7 mouse cellular contexts compared by ENCODE assay signal in genomic region chr9:110857781-110858472, GRCm38 (mm10). TPM values are rescaled to one million over a fixed set of nuclear protein-coding genes. Genes with fewer than 3 reads are reported as not detected.
A peak's percentile ranks its signal among the peaks of the same experiment; 100 is the strongest.
DNase-seq lines count a peak whose midpoint lies in the region; ATAC-seq and TF ChIP-seq lines count a peak whose summit lies in the region.

TSS of gene Prss50 (plus strand) at chr9:110857967.

- no peaks in the 10 kb centered on the region for H3K36me3 ChIP-seq in ES-Bruce4 (ENCODE audit: control insufficient read depth, insufficient read depth, low read length, poor library complexity, severe bottlenecking)
- H3K36me3 ChIP-seq in forebrain, embryonic 16.5 days (ENCODE audit: control insufficient read depth, insufficient read depth): no peaks in the 10 kb centered on the region
- no peaks in the 10 kb centered on the region for H3K36me3 ChIP-seq in liver, embryonic 13.5 days
- no peaks in the 10 kb centered on the region for H3K36me3 ChIP-seq in stomach, embryonic 16.5 days (ENCODE audit: control insufficient read depth, insufficient read depth, low read length)

- H3K4me2 ChIP-seq in forebrain, embryonic 16.5 days (ENCODE audit: low read length): peak within 1 kb of the TSS; percentile 47
- H3K4me2 ChIP-seq in liver, embryonic 13.5 days: peak within 1 kb of the TSS; percentile 86
- peak within 1 kb of the TSS; percentile 46 for H3K4me2 ChIP-seq in stomach, embryonic 16.5 days (ENCODE audit: low read depth, low read length)

- DNase-seq in CD8-positive naive resting alpha-beta T cell, adult 2 months (ENCODE audit: low read depth in 2 of 2, low spot score in 2 of 2): peak; percentile 28 to 50
- DNase-seq in liver, embryonic 13.5 days: peak; percentile 42
- DNase-seq in layer of hippocampus, postnatal 36 days: no peak
- DNase-seq in spleen, postnatal 36 days (ENCODE audit: low spot score in 2 of 2): no peak

- ATAC-seq in forebrain, embryonic 16.5 days: no peak
- ATAC-seq in liver, embryonic 13.5 days (ENCODE audit: low read depth): peak; percentile 11; the same call in 1 of the 2 replicates
- ATAC-seq in stomach, embryonic 16.5 days (ENCODE audit: insufficient read depth, low FRiP score): 0 out of 2 replicates have a peak, but pooled peaks have one; percentile 17

- H3K4me3 ChIP-seq in ES-Bruce4 (ENCODE audit: low read depth, low read length): peak within 1 kb of the TSS; percentile 60
- peak within 1 kb of the TSS; percentile 25 for H3K4me3 ChIP-seq in forebrain, embryonic 16.5 days (replicated peaks; ENCODE audit: low read length)
- peak within 1 kb of the TSS; percentile 67 for H3K4me3 ChIP-seq in liver, embryonic 13.5 days (replicated peaks)
- H3K4me3 ChIP-seq in stomach, embryonic 16.5 days (replicated peaks; ENCODE audit: low read length): peak within 1 kb of the TSS; percentile 32

- 6% methylated on average over 48 of the region's 50 CpGs for WGBS in forebrain, embryonic 16.5 days
- WGBS in liver, embryonic 13.5 days (ENCODE audit: insufficient replicate concordance): 9% methylated on average over 50 of the region's 50 CpGs
- 8% methylated on average over 49 of the region's 50 CpGs for WGBS in stomach, embryonic 16.5 days

- TF ChIP-seq CTCF in ES-Bruce4 (IDR thresholded peaks at IDR 0.05; ENCODE audit: low read depth, low read length): peak; percentile 88

- no peaks in the 10 kb centered on the region for H3K27me3 ChIP-seq in ES-Bruce4 (ENCODE audit: control insufficient read depth, insufficient read depth, low read length, poor library complexity, severe bottlenecking)
- H3K27me3 ChIP-seq in forebrain, embryonic 16.5 days (replicated peaks; ENCODE audit: control insufficient read depth, insufficient read depth, low read length): peaks cover 10% of the 10 kb centered on the region; the same call in 1 of the 2 replicates
- H3K27me3 ChIP-seq in liver, embryonic 13.5 days: peaks cover 5% of the 10 kb centered on the region; the same call in 1 of the 2 replicates
- peaks cover 2% of the 10 kb centered on the region; the same call in 1 of the 2 replicates for H3K27me3 ChIP-seq in stomach, embryonic 16.5 days (ENCODE audit: control insufficient read depth, insufficient read depth, low read length)

- H3K27ac ChIP-seq in ES-Bruce4 (ENCODE audit: insufficient read depth, low read length): no peak within 1 kb of the TSS
- H3K27ac ChIP-seq in forebrain, embryonic 16.5 days (ENCODE audit: low read length): no peak within 1 kb of the TSS
- peak within 1 kb of the TSS; percentile 91 for H3K27ac ChIP-seq in liver, embryonic 13.5 days
- no peak within 1 kb of the TSS for H3K27ac ChIP-seq in stomach, embryonic 16.5 days (ENCODE audit: low read length)

- peaks cover 6% of the 10 kb centered on the region for H3K4me1 ChIP-seq in ES-Bruce4 (ENCODE audit: control insufficient read depth, insufficient read depth, low read length)
- peaks cover 5% of the 10 kb centered on the region for H3K4me1 ChIP-seq in forebrain, embryonic 16.5 days (replicated peaks; ENCODE audit: control insufficient read depth, insufficient read depth, low read length)
- peaks cover 49% of the 10 kb centered on the region for H3K4me1 ChIP-seq in liver, embryonic 13.5 days (replicated peaks)
- H3K4me1 ChIP-seq in stomach, embryonic 16.5 days (ENCODE audit: control insufficient read depth, insufficient read depth, low read length): 0 out of 2 replicates have a peak, but pooled peaks cover 6% of the 10 kb centered on the region

- H3K9me3 ChIP-seq in ES-Bruce4 (replicated peaks; ENCODE audit: control insufficient read depth, insufficient read depth, low read length, poor library complexity, severe bottlenecking): no peaks in the 10 kb centered on the region
- H3K9me3 ChIP-seq in forebrain, embryonic 16.5 days (ENCODE audit: control insufficient read depth, low read length): no peaks in the 10 kb centered on the region
- H3K9me3 ChIP-seq in liver, embryonic 13.5 days (replicated peaks): no peaks in the 10 kb centered on the region
- H3K9me3 ChIP-seq in stomach, embryonic 16.5 days (replicated peaks; ENCODE audit: control insufficient read depth, low read length): no peaks in the 10 kb centered on the region

- peak within 1 kb of the TSS; percentile 54 for H3K9ac ChIP-seq in ES-Bruce4 (ENCODE audit: low read depth, poor library complexity, severe bottlenecking)
- H3K9ac ChIP-seq in forebrain, embryonic 16.5 days (replicated peaks; ENCODE audit: low read depth, low read length): 0 out of 2 replicates have a peak within 1 kb of the TSS, but pooled peaks have one; percentile 14
- H3K9ac ChIP-seq in liver, embryonic 13.5 days: peak within 1 kb of the TSS; percentile 69
- peak within 1 kb of the TSS; percentile 50; the same call in 1 of the 2 replicates for H3K9ac ChIP-seq in stomach, embryonic 16.5 days (ENCODE audit: low read length)

- TF ChIP-seq EP300 in ES-Bruce4 (IDR thresholded peaks at IDR 0.05; ENCODE audit: insufficient read depth, low read depth, low read length): no peak

- TF ChIP-seq POLR2A in ES-Bruce4 (IDR thresholded peaks at IDR 0.05; ENCODE audit: insufficient read depth, low read length): no peak

RNA-seq across cellular contexts. Expression of gene Prss50, which starts in this region (rescaled TPM):
- polyA plus RNA-seq in ES-Bruce4 (2011; ENCODE audit: insufficient read depth, insufficient read length, low read depth, missing spikeins): 1.9 and 2.7 TPM in 2 replicates
- polyA plus RNA-seq in forebrain, embryonic 16.5 days (2015; fragmentation: Nextera tagmentation; extraction: Ambion mirVana): 0.14 TPM in 1 of 2 replicates, not detected in the other
- 16.6 and 21.0 TPM in 2 replicates for polyA plus RNA-seq in liver, embryonic 13.5 days (2015; fragmentation: Nextera tagmentation; extraction: Ambion mirVana)
- polyA plus RNA-seq in stomach, embryonic 16.5 days (2015; fragmentation: Nextera tagmentation; extraction: Ambion mirVana): 0.36 and 0.92 TPM in 2 replicates
- under 1 TPM; 0.40 to 0.78 TPM for total RNA-seq in layer of hippocampus, postnatal 36 days (2021)

Comparison
In these comparisons a context has a peak if more than half of its experiments do, and no peak if none do; other contexts are left out.
1. Peak in ATAC-seq, H3K4me3 ChIP-seq, H3K9ac ChIP-seq and H3K4me2 ChIP-seq in stomach, embryonic 16.5 days; RNA of the gene not detected or under 1 TPM.
2. DNase-seq: peak in CD8-positive naive resting alpha-beta T cell, adult 2 months (2 of 2) and liver, embryonic 13.5 days (single experiment); none in layer of hippocampus, postnatal 36 days (0 of 2) and spleen, postnatal 36 days (0 of 2).
3. H3K9ac ChIP-seq: peak in every context shown above with its lines; median percentile 69 in liver, embryonic 13.5 days; 54 in ES-Bruce4; 50 in stomach, embryonic 16.5 days; 14 in forebrain, embryonic 16.5 days.
4. Peak in every context shown above with its lines, with median percentiles within 50 percentile points of each other: H3K4me3 ChIP-seq and H3K4me2 ChIP-seq.